Mouse (Mus musculus): Measurements from ENCODE around the gene Nek7. TPM values are rescaled to one million over a fixed set of nuclear protein-coding genes. Genes with fewer than 3 reads are reported as not detected.

Gene Nek7
- polyA plus RNA-seq (2015; fragmentation: Nextera tagmentation; extraction: Ambion mirVana), result 10.9 and 12.3 TPM in 2 replicates

DNA sequence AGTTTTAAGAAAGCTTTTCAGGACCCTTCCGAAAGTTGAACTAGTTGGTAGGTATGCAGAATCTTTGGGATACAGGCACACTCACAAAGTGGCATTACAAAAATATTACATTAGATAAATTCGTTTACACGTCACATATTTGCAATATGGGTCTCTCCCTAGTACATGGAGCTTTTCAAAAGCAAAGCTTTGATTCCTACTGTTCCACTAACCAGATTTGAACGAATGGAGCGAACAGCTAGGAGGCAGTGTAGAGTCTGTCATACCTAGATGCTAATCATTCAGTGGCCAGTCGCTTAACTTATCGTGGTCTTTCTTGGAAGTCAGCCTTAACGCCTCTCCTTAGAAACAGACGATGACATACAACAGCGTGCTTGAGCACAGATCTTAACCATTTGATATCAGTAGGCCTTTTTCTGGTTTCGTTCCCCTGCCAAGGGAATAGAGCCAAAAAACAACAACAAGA, at the start of gene Nek7:
Gene Nek7, minus strand, starts transcription at position 146 of the 466 bp plus-strand sequence.
- Histone ChIP-seq H3K27ac (ENCODE audit: low read depth, low read length) (peak within 1 kb of the TSS; percentile 87), H3K9me3 (ENCODE audit: control insufficient read depth, low read length) (no peaks in the 10 kb centered on the region), H3K27me3 (replicated peaks; ENCODE audit: control insufficient read depth, insufficient read depth, low read length) (no peaks in the 10 kb centered on the region), H3K4me2 (ENCODE audit: low read length) (peak within 1 kb of the TSS; percentile 90), H3K9ac (ENCODE audit: low read depth, low read length) (peak within 1 kb of the TSS; percentile 73), H3K4me3 (ENCODE audit: low read length) (peak within 1 kb of the TSS; percentile 73), H3K4me1 (ENCODE audit: control insufficient read depth, insufficient read depth, low read depth, low read length) (peaks cover 10% of the 10 kb centered on the region), H3K36me3 (ENCODE audit: control insufficient read depth, insufficient read depth, low read length) (no peaks in the 10 kb centered on the region)
- WGBS, result under 1% methylated on average over 11 of the region's 11 CpGs
- no peak for ATAC-seq

GRCm38 (mm10) chr1:138662342-138662741, 42.4 kb upstream of the Nek7 start:
- H3K9me3 ChIP-seq (ENCODE audit: control insufficient read depth, low read length), result no peaks in the 10 kb centered on the region
- H3K27ac ChIP-seq (ENCODE audit: low read depth, low read length), result no peak overlapping the region
- H3K27me3 ChIP-seq (replicated peaks; ENCODE audit: control insufficient read depth, insufficient read depth, low read length), result no peaks in the 10 kb centered on the region; the same call in 1 of the 2 replicates
- H3K4me2 ChIP-seq (ENCODE audit: low read length), result no peak overlapping the region
- no peaks in the 10 kb centered on the region for H3K4me1 ChIP-seq (ENCODE audit: control insufficient read depth, insufficient read depth, low read depth, low read length)
- no peak overlapping the region for H3K4me3 ChIP-seq (ENCODE audit: low read length)
- peak; percentile 68; the same call in 1 of the 2 replicates for ATAC-seq
- H3K9ac ChIP-seq (ENCODE audit: low read depth, low read length), result no peak overlapping the region
- H3K36me3 ChIP-seq (ENCODE audit: control insufficient read depth, insufficient read depth, low read length), result no peaks in the 10 kb centered on the region
- WGBS, result 29% methylated on average over 2 of the region's 2 CpGs

DNA sequence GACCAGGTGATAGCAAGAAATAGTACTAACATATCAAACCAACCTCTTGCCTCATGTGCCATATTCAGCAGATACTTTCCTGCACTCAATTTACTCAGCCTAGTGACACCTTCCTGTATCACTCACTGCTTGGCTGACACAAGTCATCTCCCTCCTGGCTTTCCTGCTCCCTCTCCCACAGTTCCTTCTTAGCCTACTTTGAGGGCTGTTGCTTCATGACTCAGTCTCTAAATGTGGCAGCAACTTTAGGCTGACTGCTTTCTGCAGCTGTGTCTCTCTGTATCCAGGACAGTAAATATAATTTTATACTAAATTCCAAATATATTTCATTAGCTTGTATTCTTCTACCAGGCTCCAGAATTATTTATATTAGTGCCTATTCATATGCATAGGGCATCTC, 34.3 kb upstream of the Nek7 start:
- ATAC-seq, result no peak
- no peak overlapping the region for H3K27ac ChIP-seq (ENCODE audit: low read depth, low read length)
- no peak overlapping the region for H3K9ac ChIP-seq (ENCODE audit: low read depth, low read length)
- no peaks in the 10 kb centered on the region for H3K27me3 ChIP-seq (replicated peaks; ENCODE audit: control insufficient read depth, insufficient read depth, low read length)
- H3K4me3 ChIP-seq (ENCODE audit: low read length), result no peak overlapping the region
- no peaks in the 10 kb centered on the region for H3K9me3 ChIP-seq (ENCODE audit: control insufficient read depth, low read length)
- no peak overlapping the region for H3K4me2 ChIP-seq (ENCODE audit: low read length)
- no peaks in the 10 kb centered on the region for H3K4me1 ChIP-seq (ENCODE audit: control insufficient read depth, insufficient read depth, low read depth, low read length)
- H3K36me3 ChIP-seq (ENCODE audit: control insufficient read depth, insufficient read depth, low read length), result no peaks in the 10 kb centered on the region

- H3K9ac ChIP-seq (ENCODE audit: low read depth, low read length), result no peak overlapping the region
- WGBS, result 71% methylated on average over 3 of the region's 3 CpGs
- H3K27me3 ChIP-seq (replicated peaks; ENCODE audit: control insufficient read depth, insufficient read depth, low read length), result no peaks in the 10 kb centered on the region
- no peaks in the 10 kb centered on the region for H3K9me3 ChIP-seq (ENCODE audit: control insufficient read depth, low read length)
- no peaks in the 10 kb centered on the region for H3K36me3 ChIP-seq (ENCODE audit: control insufficient read depth, insufficient read depth, low read length)
- no peak overlapping the region for H3K27ac ChIP-seq (ENCODE audit: low read depth, low read length)
- H3K4me3 ChIP-seq (ENCODE audit: low read length), result no peak overlapping the region
- H3K4me2 ChIP-seq (ENCODE audit: low read length), result no peak overlapping the region
- no peak for ATAC-seq
- H3K4me1 ChIP-seq (ENCODE audit: control insufficient read depth, insufficient read depth, low read depth, low read length), result no peaks in the 10 kb centered on the region
Measured at GRCm38 (mm10) chr1:138644991-138645390, 25.1 kb upstream of the Nek7 start.

- Histone ChIP-seq H3K36me3 (ENCODE audit: control insufficient read depth, insufficient read depth, low read length) (no peaks in the 10 kb centered on the region), H3K4me1 (ENCODE audit: control insufficient read depth, insufficient read depth, low read depth, low read length) (no peaks in the 10 kb centered on the region), H3K9me3 (ENCODE audit: control insufficient read depth, low read length) (no peaks in the 10 kb centered on the region), H3K27ac (ENCODE audit: low read depth, low read length) (no peak overlapping the region), H3K27me3 (replicated peaks; ENCODE audit: control insufficient read depth, insufficient read depth, low read length) (no peaks in the 10 kb centered on the region), H3K4me3 (ENCODE audit: low read length) (no peak overlapping the region), H3K4me2 (ENCODE audit: low read length) (no peak overlapping the region), H3K9ac (ENCODE audit: low read depth, low read length) (no peak overlapping the region)
- ATAC-seq, result no peak
- WGBS, result 85% methylated on average over 3 of the region's 3 CpGs
Measured at GRCm38 (mm10) chr1:138643306-138643830, 23.4 kb upstream of the Nek7 start.

GRCm38 (mm10) chr1:138640934-138641461, 21.1 kb upstream of the Nek7 start:
- H3K4me2 ChIP-seq (ENCODE audit: low read length), result no peak overlapping the region
- 80% methylated on average over 4 of the region's 4 CpGs for WGBS
- H3K27ac ChIP-seq (ENCODE audit: low read depth, low read length), result no peak overlapping the region
- no peak for ATAC-seq
- H3K4me1 ChIP-seq (ENCODE audit: control insufficient read depth, insufficient read depth, low read depth, low read length), result no peaks in the 10 kb centered on the region
- H3K9me3 ChIP-seq (ENCODE audit: control insufficient read depth, low read length), result no peaks in the 10 kb centered on the region
- no peaks in the 10 kb centered on the region for H3K27me3 ChIP-seq (replicated peaks; ENCODE audit: control insufficient read depth, insufficient read depth, low read length)
- H3K36me3 ChIP-seq (ENCODE audit: control insufficient read depth, insufficient read depth, low read length), result no peaks in the 10 kb centered on the region
- no peak overlapping the region for H3K9ac ChIP-seq (ENCODE audit: low read depth, low read length)
- H3K4me3 ChIP-seq (ENCODE audit: low read length), result no peak overlapping the region

- Histone ChIP-seq H3K27me3 (replicated peaks; ENCODE audit: control insufficient read depth, insufficient read depth, low read length) (no peaks in the 10 kb centered on the region), H3K27ac (ENCODE audit: low read depth, low read length) (no peak overlapping the region), H3K4me2 (ENCODE audit: low read length) (no peak overlapping the region), H3K36me3 (ENCODE audit: control insufficient read depth, insufficient read depth, low read length) (no peaks in the 10 kb centered on the region), H3K4me3 (ENCODE audit: low read length) (no peak overlapping the region), H3K9me3 (ENCODE audit: control insufficient read depth, low read length) (no peaks in the 10 kb centered on the region), H3K4me1 (ENCODE audit: control insufficient read depth, insufficient read depth, low read depth, low read length) (no peaks in the 10 kb centered on the region), H3K9ac (ENCODE audit: low read depth, low read length) (no peak overlapping the region)
- no peak for ATAC-seq
Measured at GRCm38 (mm10) chr1:138637850-138638249, 17.9 kb upstream of the Nek7 start.

- Histone ChIP-seq H3K4me1 (ENCODE audit: control insufficient read depth, insufficient read depth, low read depth, low read length) (no peaks in the 10 kb centered on the region), H3K36me3 (ENCODE audit: control insufficient read depth, insufficient read depth, low read length) (no peaks in the 10 kb centered on the region), H3K4me3 (ENCODE audit: low read length) (no peak overlapping the region), H3K9ac (ENCODE audit: low read depth, low read length) (no peak overlapping the region), H3K9me3 (ENCODE audit: control insufficient read depth, low read length) (no peaks in the 10 kb centered on the region), H3K27ac (ENCODE audit: low read depth, low read length) (no peak overlapping the region), H3K4me2 (ENCODE audit: low read length) (no peak overlapping the region), H3K27me3 (replicated peaks; ENCODE audit: control insufficient read depth, insufficient read depth, low read length) (no peaks in the 10 kb centered on the region)
- ATAC-seq, result no peak
- 94% methylated on average over 1 of the region's 1 CpGs for WGBS
Measured at GRCm38 (mm10) chr1:138634561-138634960, 14.6 kb upstream of the Nek7 start.

- H3K4me2 ChIP-seq (ENCODE audit: low read length), result no peak overlapping the region
- H3K27me3 ChIP-seq (replicated peaks; ENCODE audit: control insufficient read depth, insufficient read depth, low read length), result no peaks in the 10 kb centered on the region
- no peak overlapping the region for H3K4me3 ChIP-seq (ENCODE audit: low read length)
- H3K9me3 ChIP-seq (ENCODE audit: control insufficient read depth, low read length), result no peaks in the 10 kb centered on the region
- H3K4me1 ChIP-seq (ENCODE audit: control insufficient read depth, insufficient read depth, low read depth, low read length), result no peaks in the 10 kb centered on the region
- ATAC-seq, result no peak
- no peaks in the 10 kb centered on the region for H3K36me3 ChIP-seq (ENCODE audit: control insufficient read depth, insufficient read depth, low read length)
- H3K9ac ChIP-seq (ENCODE audit: low read depth, low read length), result no peak overlapping the region
- 90% methylated on average over 4 of the region's 4 CpGs for WGBS
- H3K27ac ChIP-seq (ENCODE audit: low read depth, low read length), result no peak overlapping the region
Measured at GRCm38 (mm10) chr1:138628919-138629318, 9.0 kb upstream of the Nek7 start.
